Mouse (Mus musculus): ENCODE measurements around the gene Unc79.

The Unc79 gene

DNA sequence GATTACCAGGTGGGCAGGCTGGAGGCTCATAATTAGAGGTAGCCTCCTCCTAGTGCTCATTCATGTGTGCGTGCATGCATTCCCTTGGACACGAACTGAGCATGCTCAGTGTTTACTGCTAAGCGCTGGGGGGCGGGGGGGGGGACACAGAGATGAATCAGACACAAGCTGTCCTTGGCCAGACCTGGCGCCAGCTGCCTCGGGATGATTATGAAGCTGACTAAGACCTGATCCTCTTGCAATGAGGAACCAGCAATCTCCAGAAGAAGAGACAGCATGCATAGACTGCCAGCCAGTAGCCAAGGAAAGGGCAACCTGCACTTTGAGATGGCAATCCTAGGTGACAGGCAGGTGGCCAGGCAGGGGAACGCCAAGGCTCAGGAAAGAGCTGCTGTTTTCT lies 256.9 kb downstream of the Unc79 start:
- DNase-seq (ENCODE audit: low spot score in 2 of 2) = peak in 1 of 2 experiments; percentile 16

DNA sequence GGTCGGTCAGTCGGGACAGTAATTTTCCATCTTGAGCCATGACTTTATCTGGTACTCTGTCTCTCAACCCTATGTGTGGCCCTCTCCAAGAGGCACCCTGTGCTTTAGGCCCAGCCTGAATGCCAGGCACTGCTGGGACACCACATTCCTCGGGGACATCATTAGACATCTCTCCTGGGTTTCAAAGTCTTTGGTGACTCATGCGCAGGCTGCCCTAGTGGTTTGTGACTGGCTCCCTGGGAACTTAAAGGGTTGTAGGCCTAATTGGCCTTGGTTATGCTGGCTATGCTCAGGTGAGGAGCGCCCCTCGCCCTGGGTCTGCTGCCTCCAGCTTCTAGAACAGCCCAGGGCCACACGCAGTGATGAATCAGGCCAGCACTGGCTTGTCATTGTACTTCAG lies 260.9 kb downstream of the Unc79 start:
- no peak for DNase-seq (ENCODE audit: low spot score in 2 of 2)

DNA sequence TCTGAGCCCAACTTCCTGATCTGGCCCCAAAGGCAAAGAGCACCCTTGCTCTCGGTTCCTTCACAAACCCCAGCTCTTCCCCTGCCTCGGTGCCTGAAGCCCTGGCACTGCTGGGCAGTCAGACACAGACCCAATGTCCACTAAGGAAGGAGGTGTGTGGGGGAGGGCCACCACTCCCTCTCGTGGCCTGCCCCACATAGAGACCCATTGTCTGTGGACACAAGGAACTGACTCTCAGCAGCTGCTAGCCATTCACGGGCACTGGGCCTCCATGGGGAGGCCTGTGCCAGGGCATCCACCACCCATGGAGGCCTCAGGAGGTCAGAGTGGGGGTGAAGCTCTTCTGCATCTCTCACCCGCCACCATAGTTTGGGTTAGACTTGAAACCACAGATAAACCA lies 262.4 kb downstream of the Unc79 start:
- no peak for DNase-seq (ENCODE audit: low spot score in 2 of 2)

DNA sequence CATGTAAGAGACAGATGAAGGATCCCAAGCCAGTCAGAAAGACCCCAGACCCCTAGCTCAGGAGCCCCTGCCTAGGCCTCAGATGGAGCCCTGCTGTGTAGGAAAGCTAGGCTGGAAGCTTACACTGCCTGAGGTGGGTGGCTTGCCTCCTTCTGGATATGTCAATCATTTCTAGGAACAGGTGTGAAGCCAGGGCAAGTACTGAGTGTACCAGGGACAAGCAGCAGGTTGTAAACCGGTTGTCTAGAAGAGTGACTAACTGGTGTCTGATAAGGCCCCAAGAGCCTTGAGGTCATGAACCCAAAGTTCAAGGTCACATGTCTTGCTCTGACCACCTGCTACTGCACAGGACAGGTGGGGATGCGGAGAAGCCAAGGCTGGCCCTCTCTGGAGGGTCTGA lies 264.9 kb downstream of the Unc79 start:
- DNase-seq (ENCODE audit: low spot score in 2 of 2) = no peak

DNA sequence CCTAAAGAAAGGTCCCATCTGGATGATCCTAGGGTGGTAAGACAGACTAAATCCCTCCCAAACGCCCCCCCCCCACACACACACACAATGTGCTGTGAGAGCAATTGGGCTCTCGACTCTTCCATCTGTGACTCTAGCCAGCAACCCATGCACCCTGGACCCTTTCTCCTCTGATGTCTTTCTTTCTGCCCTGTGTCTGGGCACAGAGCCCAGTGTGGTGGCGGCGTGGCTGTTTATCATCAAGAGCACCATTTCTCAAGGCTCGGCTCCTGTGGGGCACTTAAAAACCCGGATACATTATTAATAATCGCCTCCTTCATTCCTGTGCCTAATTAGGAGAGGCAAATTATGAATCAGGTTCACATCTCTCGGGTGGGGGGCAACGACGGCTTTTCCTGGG lies 265.6 kb downstream of the Unc79 start:
- peak in 1 of 2 experiments; percentile 40 for DNase-seq (ENCODE audit: low spot score in 2 of 2)

DNA sequence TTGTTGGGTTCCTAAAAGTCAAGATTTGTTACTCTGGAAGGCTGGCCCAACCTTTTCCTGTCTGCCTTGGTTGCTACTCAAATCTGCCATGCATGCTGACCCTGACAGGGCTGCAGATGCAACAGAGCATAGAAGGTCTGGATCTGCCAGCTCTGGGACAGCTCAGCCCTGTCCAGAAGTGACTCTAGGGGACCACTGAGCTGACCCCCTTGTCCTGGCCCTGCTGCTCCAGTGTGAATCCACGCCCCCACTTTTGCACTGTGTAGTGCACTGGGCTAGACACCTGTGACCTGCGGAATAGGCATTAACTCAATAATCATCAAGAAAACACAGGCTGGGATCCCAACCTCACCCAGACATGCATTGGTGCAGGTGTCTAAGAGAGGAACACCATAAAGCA lies 266.1 kb downstream of the Unc79 start:
- no peak for DNase-seq (ENCODE audit: low spot score in 2 of 2)

DNA sequence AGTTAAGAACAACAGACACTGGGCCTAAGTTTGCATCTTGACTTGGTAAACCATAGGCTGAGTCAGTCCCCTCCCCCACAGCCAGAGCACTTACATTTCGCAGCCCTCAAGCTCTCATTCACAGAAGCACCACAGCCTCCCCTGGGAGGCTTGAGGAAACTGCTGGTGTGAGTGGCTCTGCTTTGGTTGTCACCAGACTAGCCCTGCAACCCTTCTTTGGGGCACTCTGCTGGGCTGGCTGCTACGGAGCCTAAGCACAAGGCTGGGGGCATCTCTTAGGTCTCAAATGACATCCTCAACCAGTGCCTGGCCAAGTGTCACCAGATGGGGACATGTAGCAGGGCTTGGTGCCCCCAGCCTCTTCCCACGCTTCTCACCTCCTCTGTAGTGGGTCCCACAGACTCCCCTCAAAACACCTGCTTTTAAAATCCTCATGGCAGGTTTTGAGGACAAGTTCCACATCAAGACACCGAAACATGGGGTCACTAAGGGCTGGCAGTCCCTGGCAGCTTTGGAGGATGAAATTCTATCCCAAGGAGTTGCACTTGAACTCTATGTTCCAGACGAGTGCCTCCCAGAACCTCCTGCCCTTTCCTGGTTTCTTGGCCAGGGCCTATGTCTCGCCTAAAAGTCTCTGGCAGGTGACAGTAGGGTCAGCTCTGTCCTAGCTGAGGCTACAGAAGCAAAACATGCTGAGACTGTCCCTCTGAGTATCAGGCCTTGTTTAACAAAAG lies 267.4 kb downstream of the Unc79 start:
- DNase-seq (ENCODE audit: low spot score in 2 of 2) = no peak

DNA sequence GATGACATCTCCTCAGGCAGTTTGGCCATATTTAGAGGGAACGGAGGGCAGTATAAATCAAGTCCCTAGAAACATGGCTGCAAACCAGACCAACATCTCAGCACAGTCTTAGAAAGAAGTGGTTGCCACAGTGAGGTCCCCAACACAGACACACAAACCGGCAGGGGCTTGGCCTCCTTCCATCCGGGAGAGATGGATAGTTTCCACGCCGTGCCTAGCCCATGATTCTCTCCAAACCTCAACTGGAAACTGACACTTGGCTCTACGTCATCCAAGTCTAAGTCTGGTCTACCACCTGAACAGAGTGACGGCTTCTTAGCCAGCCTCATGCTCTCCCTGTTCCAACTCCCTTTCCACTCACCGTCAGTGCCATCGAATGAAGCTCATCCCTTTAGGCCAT lies 275.0 kb downstream of the Unc79 start:
- DNase-seq (ENCODE audit: low spot score in 2 of 2) = no peak

DNA sequence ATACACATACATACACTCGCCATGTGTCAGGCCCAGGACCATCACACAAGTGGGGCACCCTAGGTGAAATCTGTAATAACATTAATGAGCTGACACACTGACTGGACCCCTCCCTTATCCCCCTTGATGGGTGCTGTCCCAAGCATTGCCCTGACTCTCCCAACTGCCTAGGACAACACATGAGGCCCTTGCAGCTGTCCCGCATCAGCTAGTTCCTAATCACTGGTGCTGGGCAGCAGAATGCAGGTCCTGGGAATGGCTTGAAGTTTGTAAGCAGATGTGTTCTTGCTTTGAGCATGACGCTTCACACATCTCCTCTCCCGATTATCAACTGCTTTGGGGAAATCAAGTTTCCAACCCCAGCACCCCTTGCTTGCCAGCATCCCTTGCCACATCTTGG lies 277.5 kb downstream of the Unc79 start:
- no peak for DNase-seq (ENCODE audit: low spot score in 2 of 2)

DNA sequence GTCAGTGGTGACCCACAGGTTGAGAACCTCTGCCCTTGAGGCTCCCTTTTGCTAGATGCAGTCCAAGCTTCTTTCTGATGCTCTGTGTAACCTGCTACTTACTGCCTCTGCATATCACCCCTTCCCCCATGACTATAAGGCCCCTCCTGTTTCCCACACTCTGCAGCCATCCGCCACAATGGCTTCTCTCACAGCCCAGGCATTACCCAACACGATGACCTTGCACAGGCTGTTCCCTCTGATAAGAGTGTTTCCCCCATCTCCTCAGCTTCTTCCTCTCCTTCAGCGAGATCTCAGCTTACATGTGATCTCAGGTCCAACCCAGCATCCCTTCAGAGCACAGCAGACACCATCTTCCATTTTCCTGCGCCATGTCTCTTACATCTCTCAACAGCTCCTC lies 280.4 kb downstream of the Unc79 start:
- DNase-seq (ENCODE audit: low spot score in 2 of 2) = no peak
